Mouse (Mus musculus) thymus, adult 2 months (tissue): Measurements from ENCODE around the gene Oxsm. TPM values are rescaled to one million over a fixed set of nuclear protein-coding genes. Genes with fewer than 3 reads are reported as not detected.

Experiments
- DNase-seq: peaks from one replicate; pipeline ENCODE4 v3.0.0; 2021
- H3K27ac ChIP-seq: fragments of 200-500 bp; 2 replicates; pipeline ENCODE4 v1.5.1; 2012; ENCODE audit warnings: low read length, control low read depth; ENCODE audit not compliant: control insufficient read depth, insufficient read depth
- H3K27me3 ChIP-seq: fragments of 200-500 bp; 2 replicates; pipeline ENCODE4 v1.6.1; 2012; ENCODE audit warnings: mild to moderate bottlenecking, low read length, moderate library complexity, mixed read lengths; ENCODE audit not compliant: control insufficient read depth, insufficient read depth
- H3K36me3 ChIP-seq: fragments of 200-500 bp; 2 replicates; pipeline ENCODE4 v1.6.1; 2012; ENCODE audit warnings: mild to moderate bottlenecking, low read length, moderate library complexity; ENCODE audit not compliant: control insufficient read depth, insufficient read depth
- H3K4me1 ChIP-seq: fragments of 200-500 bp; replicated peaks from 2 replicates; pipeline ENCODE4 v1.6.1; 2012; ENCODE audit warnings: low read length; ENCODE audit not compliant: control insufficient read depth, insufficient read depth
- H3K4me3 ChIP-seq: fragments of 200-500 bp; 2 replicates; pipeline ENCODE4 v1.5.1; 2012; ENCODE audit warnings: mild to moderate bottlenecking, low read length, control low read depth, moderate library complexity; ENCODE audit not compliant: control insufficient read depth, insufficient read depth
- CTCF ChIP-seq: fragments of 200-500 bp; IDR thresholded peaks from 2 replicates; pipeline ENCODE4 v1.5.1; 2012; ENCODE audit warnings: mild to moderate bottlenecking, control low read depth, low read length, moderate library complexity, borderline replicate concordance; ENCODE audit not compliant: control insufficient read depth, poor library complexity, insufficient read depth; ENCODE audit errors: extremely low read depth
- POLR2A ChIP-seq: fragments of 200-500 bp; IDR thresholded peaks from 2 replicates; pipeline ENCODE4 v1.6.1; 2012; ENCODE audit warnings: mild to moderate bottlenecking, low read length, control low read depth, moderate library complexity; ENCODE audit not compliant: control insufficient read depth, poor library complexity, insufficient read depth; ENCODE audit errors: extremely low read depth
- WGBS: fragments of 180-500 bp; shearing (Covaris S2); methylation state at CpG from one replicate; pipeline ENCODE4 v1.1.7; 2018; 5-methylcytosine and 5-hydroxymethylcytosine counted together
- polyA plus RNA-seq: library from polyadenylated mRNA; depleted of rRNA; stranded (reverse); fragments of >200 nt; gene quantifications from 2 replicates; pipeline ENCODE4 v1.2.3, GENCODE M21; 2012; rRNA removed

The Oxsm gene
- polyA plus RNA-seq, 1 experiment = 6.0 TPM

- WGBS = 45% methylated on average over 1 of the region's 1 CpGs
- Histone ChIP-seq H3K27me3 (no peaks in the 10 kb centered on the region), H3K4me1 (peaks cover 6% of the 10 kb centered on the region; the same call in 1 of the 2 replicates), H3K36me3 (no peaks in the 10 kb centered on the region), H3K4me3 (no peak overlapping the region), H3K27ac (0 out of 2 replicates have a peak overlapping the region, but pooled peaks have one; percentile 40)
- no peak for TF ChIP-seq POLR2A
- no peak for TF ChIP-seq CTCF
- no peak for DNase-seq
These were observed 54.1 kb downstream of the Oxsm start for GRCm38 (mm10) chr14:16195486-16195885.

DNA sequence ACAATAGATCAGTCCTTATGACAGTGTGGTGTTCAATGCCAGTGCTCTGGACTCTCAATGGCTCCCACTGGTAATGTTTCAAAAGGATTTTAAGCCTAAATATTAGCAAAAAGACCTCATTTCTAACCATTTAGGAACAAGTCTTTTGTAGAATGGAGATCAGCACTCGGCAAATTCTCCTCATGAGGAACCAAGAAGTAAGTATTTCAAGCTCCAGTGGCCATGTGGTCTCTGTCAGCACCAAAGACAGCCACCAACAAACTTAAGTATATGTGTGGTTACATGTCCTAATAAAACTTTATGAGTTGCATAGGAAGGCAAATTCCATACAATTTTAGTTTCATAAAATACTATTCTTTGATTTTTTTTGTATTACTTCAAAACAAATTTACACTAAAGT is 55.5 kb downstream of the Oxsm start:
- no peak for TF ChIP-seq CTCF
- TF ChIP-seq POLR2A = no peak
- no peak for DNase-seq
- 82% methylated on average over 1 of the region's 1 CpGs for WGBS

GRCm38 (mm10) chr14:16189142-16189541 is 60.5 kb downstream of the Oxsm start:
- DNase-seq = no peak
- no peak for TF ChIP-seq POLR2A
- TF ChIP-seq CTCF = no peak
- Histone ChIP-seq H3K4me3 (no peak overlapping the region), H3K27me3 (no peaks in the 10 kb centered on the region), H3K27ac (no peak overlapping the region), H3K4me1 (no peaks in the 10 kb centered on the region), H3K36me3 (no peaks in the 10 kb centered on the region)
- WGBS = 93% methylated on average over 1 of the region's 1 CpGs

More for the DNA sequence above, 55.5 kb downstream of the Oxsm start:
- Histone ChIP-seq H3K36me3 (no peaks in the 10 kb centered on the region), H3K27me3 (no peaks in the 10 kb centered on the region), H3K27ac (no peak overlapping the region), H3K4me1 (peaks cover 4% of the 10 kb centered on the region; the same call in 1 of the 2 replicates), H3K4me3 (no peak overlapping the region)

Other genes starting within 250 kb of the Oxsm start
- 45.4 and 52.5 TPM in 2 replicates for gene Ngly1, start 528 bp downstream of the Oxsm start, polyA plus RNA-seq
- 31.2 and 37.2 TPM in 2 replicates for gene Top2b, start 115.4 kb upstream of the Oxsm start, polyA plus RNA-seq